Mouse (Mus musculus): ENCODE measurements around the gene Slc39a3. TPM values are rescaled to one million over a fixed set of nuclear protein-coding genes. Genes with fewer than 3 reads are reported as not detected.

Slc39a3 gene
- total and polyA plus RNA-seq, 3 experiments: 2.8 to 9.6 (median 7.4) TPM

DNA sequence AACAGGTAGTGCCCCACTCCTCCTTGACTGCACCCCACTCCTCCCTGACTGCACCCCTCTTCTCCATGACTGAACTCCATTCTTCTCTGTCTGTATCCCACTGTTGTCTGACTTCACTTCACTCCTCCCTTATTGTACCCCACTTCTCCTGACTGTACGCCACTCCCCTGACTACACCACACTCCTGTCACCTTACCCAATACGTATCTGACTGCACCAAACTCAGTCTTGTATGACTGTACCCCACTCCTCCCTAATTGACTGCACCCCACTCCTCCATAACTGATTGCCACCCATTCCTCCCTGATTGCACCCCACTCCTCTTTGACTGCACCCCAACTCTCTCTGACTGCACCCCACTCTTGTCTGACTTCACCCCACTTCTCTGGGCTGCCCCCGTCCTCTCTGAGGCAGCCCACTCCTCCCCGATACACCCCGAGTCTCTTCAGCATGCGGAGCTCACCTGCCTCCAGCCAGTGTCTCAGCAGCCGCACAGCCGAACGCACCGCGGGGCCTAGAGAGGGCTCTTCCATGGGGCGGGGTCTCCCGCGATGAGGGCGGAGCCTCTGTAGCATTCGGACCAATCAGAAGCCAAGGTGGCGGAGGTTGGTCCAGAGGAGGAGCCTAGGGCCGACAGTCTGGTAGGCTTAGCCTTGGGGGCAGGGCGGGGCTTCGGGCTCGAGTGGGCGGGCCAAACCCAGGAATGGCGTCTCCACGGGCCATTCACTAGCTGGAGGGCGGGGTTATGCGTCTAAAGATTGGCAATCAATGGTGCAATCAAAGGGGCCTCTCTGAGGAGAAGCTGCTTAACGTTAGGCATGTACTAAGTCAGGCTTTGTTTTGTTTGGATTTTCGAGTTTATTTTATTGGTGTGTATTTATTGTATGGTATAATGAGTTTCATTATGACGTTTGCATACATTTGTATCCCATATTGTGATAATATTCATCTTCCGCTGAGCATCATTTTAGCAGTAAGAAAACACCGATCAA lies 22.5 kb downstream of the Slc39a3 start, which contains the start of gene Gng7:
Gene Gng7 (minus strand): TSS at position 553 of the 992 bp plus-strand sequence.
- Histone ChIP-seq H3K27me3 (ENCODE audit: insufficient read depth, low read length) (peaks cover 25% of the 10 kb centered on the region), H3K9me3 (replicated peaks) (no peaks in the 10 kb centered on the region), H3K36me3 (replicated peaks) (no peaks in the 10 kb centered on the region), H3K4me1 (ENCODE audit: insufficient read depth, low read depth, low read length) (peaks cover 28% of the 10 kb centered on the region), H3K4me3 (ENCODE audit: low read depth, low read length) (peak within 1 kb of the TSS; percentile 67)
- DNase-seq (ENCODE audit: low spot score) (peak; percentile 95), ATAC-seq (ENCODE audit: extremely low read depth, insufficient number of reproducible peaks, low FRiP score, poor library complexity, severe bottlenecking) (peak; percentile 95)
- TF ChIP-seq GATA2 (IDR thresholded peaks at IDR 0.05; ENCODE audit: borderline replicate concordance, low read depth, low read length): no peak
- TF ChIP-seq CTCF (IDR thresholded peaks at IDR 0.05; ENCODE audit: low read depth, low read length): no peak
- TF ChIP-seq TAL1 (conservative IDR thresholded peaks at IDR 0.05; ENCODE audit: low read depth, low read length): no peak
- TF ChIP-seq POLR2AphosphoS5 (IDR thresholded peaks at IDR 0.05; ENCODE audit: insufficient replicate concordance, low read depth, low read length): no peak
- no peak for TF ChIP-seq GATA1 (IDR thresholded peaks at IDR 0.05; ENCODE audit: borderline replicate concordance, low read length)

DNA sequence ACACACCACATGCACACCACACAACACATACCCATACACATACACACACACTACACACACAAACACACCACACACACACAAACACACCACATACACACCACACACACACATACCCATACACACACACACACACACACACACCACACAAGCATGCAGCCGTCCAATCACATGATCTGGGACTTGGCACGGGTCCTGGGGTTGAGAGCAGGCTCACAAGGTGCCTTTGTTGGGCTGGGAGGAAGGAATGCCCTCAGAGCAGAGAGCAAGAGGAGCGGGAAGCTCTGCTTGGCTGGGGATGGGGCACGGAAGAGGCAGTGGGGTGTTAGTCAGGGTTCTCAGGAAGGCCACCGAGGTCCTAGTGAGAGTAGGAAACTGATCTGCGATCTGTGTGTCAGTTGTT lies 26.4 kb downstream of the Slc39a3 start:
- Histone ChIP-seq H3K9me3 (replicated peaks) (no peaks in the 10 kb centered on the region), H3K36me3 (replicated peaks) (no peaks in the 10 kb centered on the region), H3K4me1 (ENCODE audit: insufficient read depth, low read depth, low read length) (peaks cover 31% of the 10 kb centered on the region), H3K4me3 (ENCODE audit: low read depth, low read length) (peak overlapping the region; percentile 20; the same call in 1 of the 2 replicates), H3K27me3 (ENCODE audit: insufficient read depth, low read length) (peaks cover 41% of the 10 kb centered on the region)
- no peak for DNase-seq (ENCODE audit: low spot score)
- no peak for TF ChIP-seq CTCF (IDR thresholded peaks at IDR 0.05; ENCODE audit: low read depth, low read length)
- no peak for TF ChIP-seq TAL1 (conservative IDR thresholded peaks at IDR 0.05; ENCODE audit: low read depth, low read length)
- no peak for TF ChIP-seq GATA2 (IDR thresholded peaks at IDR 0.05; ENCODE audit: borderline replicate concordance, low read depth, low read length)
- no peak for TF ChIP-seq POLR2AphosphoS5 (IDR thresholded peaks at IDR 0.05; ENCODE audit: insufficient replicate concordance, low read depth, low read length)
- no peak for TF ChIP-seq GATA1 (IDR thresholded peaks at IDR 0.05; ENCODE audit: borderline replicate concordance, low read length)
- no peak for ATAC-seq (ENCODE audit: extremely low read depth, insufficient number of reproducible peaks, low FRiP score, poor library complexity, severe bottlenecking)

DNA sequence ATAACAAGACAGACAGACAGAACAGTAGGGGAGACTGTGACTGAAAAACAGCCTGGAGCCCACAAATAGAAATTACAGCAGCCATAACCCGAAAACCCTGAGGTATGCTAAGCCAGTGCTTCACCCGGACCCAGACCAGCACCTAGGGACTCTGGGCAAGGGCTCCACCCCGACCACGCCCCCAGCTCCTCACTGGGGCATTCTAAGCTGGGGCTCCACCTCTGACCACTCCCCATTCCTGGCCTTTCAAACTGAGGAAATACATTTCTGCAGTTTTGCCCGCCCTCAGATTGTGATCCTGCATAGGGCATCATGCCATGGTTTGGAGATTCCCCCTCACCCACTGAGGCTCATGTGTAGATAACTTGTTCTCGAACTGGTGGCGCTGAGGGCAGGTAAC lies 30.0 kb downstream of the Slc39a3 start:
- no peaks in the 10 kb centered on the region for H3K9me3 ChIP-seq (replicated peaks)
- TF ChIP-seq GATA1 (IDR thresholded peaks at IDR 0.05; ENCODE audit: borderline replicate concordance, low read length): no peak
- no peak for TF ChIP-seq GATA2 (IDR thresholded peaks at IDR 0.05; ENCODE audit: borderline replicate concordance, low read depth, low read length)
- no peak for TF ChIP-seq POLR2AphosphoS5 (IDR thresholded peaks at IDR 0.05; ENCODE audit: insufficient replicate concordance, low read depth, low read length)
- TF ChIP-seq TAL1 (conservative IDR thresholded peaks at IDR 0.05; ENCODE audit: low read depth, low read length): no peak
- TF ChIP-seq CTCF (IDR thresholded peaks at IDR 0.05; ENCODE audit: low read depth, low read length): no peak
- DNase-seq (ENCODE audit: low spot score) (no peak), ATAC-seq (ENCODE audit: extremely low read depth, insufficient number of reproducible peaks, low FRiP score, poor library complexity, severe bottlenecking) (no peak)
- H3K36me3 ChIP-seq (replicated peaks): no peaks in the 10 kb centered on the region
- H3K27me3 ChIP-seq (ENCODE audit: insufficient read depth, low read length): peaks cover 39% of the 10 kb centered on the region
- H3K4me3 ChIP-seq (ENCODE audit: low read depth, low read length): no peak overlapping the region
- peaks cover 10% of the 10 kb centered on the region for H3K4me1 ChIP-seq (ENCODE audit: insufficient read depth, low read depth, low read length)

DNA sequence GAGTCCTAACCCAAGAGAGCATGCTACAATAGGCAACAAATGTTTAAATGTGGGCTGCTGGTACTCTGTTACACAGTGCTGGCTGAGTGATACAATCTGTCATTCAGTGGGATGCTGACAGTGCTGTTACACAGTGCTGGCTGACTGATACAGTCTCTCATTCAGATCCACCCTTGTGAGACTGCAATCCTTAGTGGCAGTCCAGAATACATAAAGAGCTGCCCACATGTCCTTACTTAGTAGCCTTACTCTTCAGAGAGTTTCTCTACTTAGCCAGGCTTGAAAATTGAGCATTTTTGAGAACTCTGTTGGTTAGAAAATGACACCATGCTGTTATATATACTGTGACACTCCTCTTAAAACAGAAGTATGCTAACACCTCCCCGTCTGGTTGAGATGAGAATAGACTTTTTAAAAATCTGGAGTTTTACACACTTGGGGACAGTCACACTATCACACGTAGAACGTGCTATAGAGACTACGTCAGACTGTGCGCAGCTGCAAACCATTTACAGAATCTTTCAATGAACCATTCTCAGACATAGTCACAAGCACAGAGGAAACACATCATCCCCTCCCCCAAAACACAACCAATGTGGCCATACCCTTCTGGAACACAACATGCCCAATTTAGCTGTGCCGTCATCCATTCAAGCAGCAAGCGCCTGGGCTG lies 31.1 kb downstream of the Slc39a3 start:
- ATAC-seq (ENCODE audit: extremely low read depth, insufficient number of reproducible peaks, low FRiP score, poor library complexity, severe bottlenecking) (no peak), DNase-seq (ENCODE audit: low spot score) (no peak)
- Histone ChIP-seq H3K4me1 (ENCODE audit: insufficient read depth, low read depth, low read length) (peaks cover 18% of the 10 kb centered on the region), H3K9me3 (replicated peaks) (no peaks in the 10 kb centered on the region), H3K4me3 (ENCODE audit: low read depth, low read length) (no peak overlapping the region), H3K27me3 (ENCODE audit: insufficient read depth, low read length) (peaks cover 43% of the 10 kb centered on the region), H3K36me3 (replicated peaks) (no peaks in the 10 kb centered on the region)
- no peak for TF ChIP-seq CTCF (IDR thresholded peaks at IDR 0.05; ENCODE audit: low read depth, low read length)
- no peak for TF ChIP-seq GATA2 (IDR thresholded peaks at IDR 0.05; ENCODE audit: borderline replicate concordance, low read depth, low read length)
- TF ChIP-seq POLR2AphosphoS5 (IDR thresholded peaks at IDR 0.05; ENCODE audit: insufficient replicate concordance, low read depth, low read length): no peak
- TF ChIP-seq GATA1 (IDR thresholded peaks at IDR 0.05; ENCODE audit: borderline replicate concordance, low read length): no peak
- TF ChIP-seq TAL1 (conservative IDR thresholded peaks at IDR 0.05; ENCODE audit: low read depth, low read length): no peak

GRCm38 (mm10) chr10:81001161-81001560 lies 36.1 kb downstream of the Slc39a3 start:
- H3K4me3 ChIP-seq (ENCODE audit: low read depth, low read length): peak overlapping the region; percentile 31; the same call in 1 of the 2 replicates
- TF ChIP-seq CTCF (IDR thresholded peaks at IDR 0.05; ENCODE audit: low read depth, low read length) (no peak), GATA1 (IDR thresholded peaks at IDR 0.05; ENCODE audit: borderline replicate concordance, low read length) (no peak), TAL1 (conservative IDR thresholded peaks at IDR 0.05; ENCODE audit: low read depth, low read length) (no peak), POLR2AphosphoS5 (IDR thresholded peaks at IDR 0.05; ENCODE audit: insufficient replicate concordance, low read depth, low read length) (no peak), GATA2 (IDR thresholded peaks at IDR 0.05; ENCODE audit: borderline replicate concordance, low read depth, low read length) (no peak)
- no peaks in the 10 kb centered on the region for H3K9me3 ChIP-seq (replicated peaks)
- no peaks in the 10 kb centered on the region for H3K36me3 ChIP-seq (replicated peaks)
- no peak for DNase-seq (ENCODE audit: low spot score)
- H3K4me1 ChIP-seq (ENCODE audit: insufficient read depth, low read depth, low read length): peaks cover 34% of the 10 kb centered on the region
- ATAC-seq (ENCODE audit: extremely low read depth, insufficient number of reproducible peaks, low FRiP score, poor library complexity, severe bottlenecking): no peak
- H3K27me3 ChIP-seq (ENCODE audit: insufficient read depth, low read length): peaks cover 28% of the 10 kb centered on the region; the same call in 1 of the 2 replicates
